Mouse (Mus musculus) layer of hippocampus, adult 8-10 months (tissue): Measurements from ENCODE around the gene 1810055G02Rik. TPM values are rescaled to one million over a fixed set of nuclear protein-coding genes. Genes with fewer than 3 reads are reported as not detected.
A peak's percentile ranks its signal among the peaks of the same experiment; 100 is the strongest.

Experiments
- DNase-seq, 2 experiments: peaks; one replicate each; pipeline ENCODE4 v3.0.0; 2022; ENCODE audit warnings: low spot score in 2 of 2
- total RNA-seq, 4 experiments: library from RNA; stranded (reverse); gene quantifications; 2 replicates each; pipeline ENCODE4 v1.2.4; 2022

The 1810055G02Rik gene
- total RNA-seq, 4 experiments from 2014 or later, result 19.0 to 29.6 (median 24.1) TPM

GRCm38 (mm10) chr19:3742716-3743115 lies 34.6 kb downstream of the 1810055G02Rik start:
- no peak for DNase-seq

- no peak for DNase-seq
Measured at GRCm38 (mm10) chr19:3743362-3743761, 35.3 kb downstream of the 1810055G02Rik start.

- DNase-seq, result peak; percentile 26 to 42
Measured at GRCm38 (mm10) chr19:3743851-3744512, 35.9 kb downstream of the 1810055G02Rik start.

- no peak for DNase-seq
Measured at GRCm38 (mm10) chr19:3752621-3753239, 44.6 kb downstream of the 1810055G02Rik start.

- no peak for DNase-seq
Measured at GRCm38 (mm10) chr19:3753240-3753633, 45.1 kb downstream of the 1810055G02Rik start.

GRCm38 (mm10) chr19:3753738-3754137 lies 45.6 kb downstream of the 1810055G02Rik start:
- no peak for DNase-seq

GRCm38 (mm10) chr19:3757861-3758260 lies 49.8 kb downstream of the 1810055G02Rik start:
- no peak for DNase-seq

- DNase-seq, result no peak
Measured at GRCm38 (mm10) chr19:3765221-3765820, 57.2 kb downstream of the 1810055G02Rik start.

- no peak for DNase-seq
Measured at GRCm38 (mm10) chr19:3766378-3766777, 58.3 kb downstream of the 1810055G02Rik start.

- peak; percentile 62 to 63 for DNase-seq
Measured at GRCm38 (mm10) chr19:3767276-3767780, 59.2 kb downstream of the 1810055G02Rik start, which contains the start of gene Kmt5b. Gene Kmt5b (plus strand): TSS chr19:3767421.

Other genes starting within 250 kb of the 1810055G02Rik start
- gene Ppp6r3, start 132.5 kb upstream of the 1810055G02Rik start, total RNA-seq, result 10 to 100 TPM; 71.8 to 91.5 (median 85.1) TPM
- 10 to 100 TPM in 2 of 4 experiments, 1 to 10 TPM in 2; 8.6 to 14.0 (median 10.9) TPM for gene Lrp5, start 21.7 kb upstream of the 1810055G02Rik start, total RNA-seq
- 10 to 100 TPM; 51.5 to 62.6 (median 60.4) TPM for gene Kmt5b, start 59.1 kb downstream of the 1810055G02Rik start, total RNA-seq
- gene Chka, start 143.5 kb downstream of the 1810055G02Rik start, total RNA-seq, result 100 to 1,000 TPM in 2 of 4 experiments, 10 to 100 TPM in 2; 77.7 to 128 (median 104) TPM
- 10 to 100 TPM; 19.4 to 39.9 (median 30.6) TPM for gene Tcirg1, start 198.8 kb downstream of the 1810055G02Rik start, total RNA-seq
- 100 to 1,000 TPM; 114 to 145 (median 126) TPM for gene Ndufs8, start 204.5 kb downstream of the 1810055G02Rik start, total RNA-seq
- 1 to 10 TPM; 3.5 to 7.6 (median 5.5) TPM for gene Aldh3b1, start 221.5 kb downstream of the 1810055G02Rik start, total RNA-seq
- gene Unc93b1, start 226.9 kb downstream of the 1810055G02Rik start, total RNA-seq, result 10 to 100 TPM; 12.1 to 49.4 (median 31.1) TPM